Mouse (Mus musculus): ENCODE measurements around the gene Mrpl1.

Gene Mrpl1

DNA sequence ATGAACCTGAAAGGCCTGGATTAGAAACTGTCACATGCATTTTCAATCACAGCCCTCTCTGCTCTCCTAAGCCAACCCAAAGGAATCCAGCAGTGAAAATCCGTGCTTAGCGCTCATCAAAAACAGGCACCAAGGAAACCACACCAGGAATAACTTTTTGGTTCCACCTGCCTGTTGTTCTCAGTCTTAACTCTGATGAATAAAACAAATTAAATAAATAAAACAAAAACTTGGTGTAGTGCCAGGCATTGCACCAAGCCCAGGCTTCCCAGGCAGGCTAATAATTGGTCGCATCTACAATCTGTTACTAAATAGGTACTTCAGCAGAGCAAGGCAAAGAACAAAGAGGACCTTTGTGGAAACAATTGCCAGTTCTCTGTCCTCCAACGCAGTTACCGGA is 99.4 kb downstream of the Mrpl1 start:
- DNase-seq (ENCODE audit: low spot score in 2 of 2) = no peak

DNA sequence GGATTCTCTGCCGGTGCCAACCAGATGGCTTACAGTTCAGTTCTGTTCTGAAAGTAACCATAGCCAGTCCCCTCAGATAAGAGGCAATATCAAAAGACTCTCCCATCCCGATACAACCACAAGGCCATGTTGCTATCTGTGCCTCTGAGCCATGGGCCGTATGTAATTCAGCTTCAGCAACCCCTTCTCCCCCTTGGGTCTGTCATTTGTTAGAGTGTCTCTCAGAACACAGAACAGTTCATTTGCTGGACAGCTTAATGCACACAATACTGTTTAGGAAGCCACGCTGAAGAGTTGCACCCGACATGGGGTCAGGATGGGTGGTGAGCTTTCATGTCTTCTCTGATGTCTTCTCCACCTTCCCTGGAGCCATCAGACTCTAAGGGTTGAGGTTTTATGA is 100.3 kb downstream of the Mrpl1 start:
- no peak for DNase-seq (ENCODE audit: low spot score in 2 of 2)

DNA sequence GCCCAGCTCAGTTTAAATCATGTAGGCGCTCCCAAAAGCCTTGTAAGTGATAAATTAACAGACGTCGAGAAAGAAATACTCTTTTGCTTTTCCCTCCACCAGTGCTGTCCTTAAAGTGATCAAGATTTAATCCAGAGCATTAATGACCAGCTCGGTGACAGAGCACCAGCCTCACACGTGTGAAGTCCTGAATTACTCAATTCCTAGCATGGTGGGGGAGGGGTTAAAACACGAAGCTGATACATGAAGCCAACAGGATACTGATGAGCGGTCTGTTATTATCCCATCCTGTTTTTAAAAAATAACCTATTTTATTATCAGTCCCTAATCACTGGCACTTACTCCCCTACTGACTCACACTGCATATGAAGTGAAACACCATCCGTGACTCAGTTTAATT is 102.4 kb downstream of the Mrpl1 start:
- no peak for DNase-seq (ENCODE audit: low spot score in 2 of 2)

Data from urinary bladder, adult 18-20 months (tissue).